Mouse (Mus musculus) midbrain, embryonic 11.5 days (tissue): ENCODE measurements at regions not wholly inside any gene's neighbourhood (a gene's known extent, or its start where the extent isn't known, plus 50 kb on each side); places are given as distances from the start of the nearest gene placed in this dataset.

Experiments used
- ATAC-seq: fragments of 200-750 bp; cut with Nextera tagmentation; 2 replicates; pipeline ENCODE4 v1.8.0; 2017; ENCODE audit warnings: moderate TSS enrichment, moderate library complexity; ENCODE audit not compliant: low FRiP score
- DNase-seq: peaks from one replicate; pipeline ENCODE4 v3.0.0; 2015; ENCODE audit warnings: low spot score; ENCODE audit errors: missing footprints
- H3K27ac ChIP-seq: fragments of 300-500 bp; sonication (generic); 2 replicates; pipeline ENCODE4 v1.5.1; 2014; ENCODE audit warnings: low read depth, low read length
- H3K27me3 ChIP-seq: fragments of 300-500 bp; sonication (generic); 2 replicates; pipeline ENCODE4 v1.6.1; 2014; ENCODE audit warnings: mild to moderate bottlenecking, low read length, moderate library complexity, mixed read lengths; ENCODE audit not compliant: control insufficient read depth, insufficient read depth
- H3K36me3 ChIP-seq: fragments of 300-500 bp; sonication (generic); 2 replicates; pipeline ENCODE4 v1.6.1; 2014; ENCODE audit warnings: mild to moderate bottlenecking, low read length, moderate library complexity, mixed read lengths; ENCODE audit not compliant: control insufficient read depth, insufficient read depth
- H3K4me1 ChIP-seq: fragments of 300-500 bp; sonication (generic); 2 replicates; pipeline ENCODE4 v1.6.1; 2014; ENCODE audit warnings: low read length; ENCODE audit not compliant: control insufficient read depth, insufficient read depth
- H3K4me2 ChIP-seq: fragments of 300-500 bp; sonication (generic); 2 replicates; pipeline ENCODE4 v1.6.1; 2014; ENCODE audit warnings: mild to moderate bottlenecking, moderate library complexity
- H3K4me3 ChIP-seq: fragments of 300-500 bp; sonication (generic); 2 replicates; pipeline ENCODE4 v1.5.1; 2014; ENCODE audit warnings: low read depth, low read length
- H3K9ac ChIP-seq: fragments of 300-500 bp; sonication (generic); 2 replicates; pipeline ENCODE4 v1.6.1; 2014; ENCODE audit warnings: low read length
- H3K9me3 ChIP-seq: fragments of 300-500 bp; sonication (generic); 2 replicates; pipeline ENCODE4 v1.6.1; 2016; ENCODE audit warnings: low read length; ENCODE audit not compliant: control insufficient read depth
- WGBS: fragments of 180-500 bp; shearing (Covaris S2); extraction: QIAGEN DNeasy Blood & Tissue Kit; methylation state at CpG from one replicate; pipeline ENCODE4 v1.1.7; 2014; 5-methylcytosine and 5-hydroxymethylcytosine counted together

GRCm38 (mm10) chr10:11875145-11876131 is 532.2 kb downstream of the Epm2a start:
- no peak for DNase-seq
- no peak for ATAC-seq
- Histone ChIP-seq H3K4me3 (no peak overlapping the region), H3K9ac (no peak overlapping the region), H3K27me3 (no peaks in the 10 kb centered on the region), H3K4me1 (no peaks in the 10 kb centered on the region; the same call in 1 of the 2 replicates), H3K4me2 (no peak overlapping the region), H3K27ac (no peak overlapping the region), H3K36me3 (no peaks in the 10 kb centered on the region), H3K9me3 (no peaks in the 10 kb centered on the region)
- WGBS, result 46% methylated on average over 5 of the region's 5 CpGs

- Histone ChIP-seq H3K27me3 (no peaks in the 10 kb centered on the region), H3K36me3 (no peaks in the 10 kb centered on the region), H3K9ac (no peak overlapping the region), H3K4me2 (no peak overlapping the region), H3K9me3 (no peaks in the 10 kb centered on the region), H3K4me1 (no peaks in the 10 kb centered on the region), H3K27ac (no peak overlapping the region), H3K4me3 (no peak overlapping the region)
- DNase-seq (no peak), ATAC-seq (no peak)
- WGBS, result 97% methylated on average over 4 of the region's 4 CpGs
These were observed 543.0 kb downstream of the Epm2a start for GRCm38 (mm10) chr10:11886237-11886636.

- no peak for DNase-seq
- no peaks in the 10 kb centered on the region for H3K9me3 ChIP-seq
- no peak overlapping the region for H3K4me2 ChIP-seq
- no peaks in the 10 kb centered on the region for H3K27me3 ChIP-seq
- H3K4me3 ChIP-seq, result no peak overlapping the region
- H3K36me3 ChIP-seq, result no peaks in the 10 kb centered on the region
- H3K27ac ChIP-seq, result no peak overlapping the region
- H3K9ac ChIP-seq, result no peak overlapping the region
- no peak for ATAC-seq
- 88% methylated on average over 2 of the region's 2 CpGs for WGBS
- H3K4me1 ChIP-seq, result no peaks in the 10 kb centered on the region
These were observed 545.7 kb downstream of the Epm2a start for GRCm38 (mm10) chr10:11888953-11889352.

GRCm38 (mm10) chr10:11922132-11922531 is 578.9 kb downstream of the Epm2a start:
- H3K9me3 ChIP-seq, result no peaks in the 10 kb centered on the region
- no peak overlapping the region for H3K9ac ChIP-seq
- no peak overlapping the region for H3K27ac ChIP-seq
- WGBS, result 84% methylated on average over 3 of the region's 3 CpGs
- H3K36me3 ChIP-seq, result no peaks in the 10 kb centered on the region
- no peaks in the 10 kb centered on the region for H3K4me1 ChIP-seq
- no peak overlapping the region for H3K4me3 ChIP-seq
- no peak for ATAC-seq
- DNase-seq, result no peak
- H3K27me3 ChIP-seq, result no peaks in the 10 kb centered on the region
- no peak overlapping the region for H3K4me2 ChIP-seq

GRCm38 (mm10) chr10:11938164-11938563 is 595.0 kb downstream of the Epm2a start:
- 89% methylated on average over 2 of the region's 2 CpGs for WGBS
- H3K27ac ChIP-seq, result no peak overlapping the region

GRCm38 (mm10) chr10:11942772-11943171 is 599.6 kb downstream of the Epm2a start:
- H3K36me3 ChIP-seq, result no peaks in the 10 kb centered on the region
- no peak overlapping the region for H3K27ac ChIP-seq
- DNase-seq (no peak), ATAC-seq (no peak)
- H3K4me3 ChIP-seq, result no peak overlapping the region
- WGBS, result 80% methylated on average over 2 of the region's 2 CpGs
- H3K9me3 ChIP-seq, result no peaks in the 10 kb centered on the region
- H3K4me1 ChIP-seq, result no peaks in the 10 kb centered on the region
- H3K27me3 ChIP-seq, result no peaks in the 10 kb centered on the region
- H3K9ac ChIP-seq, result no peak overlapping the region
- no peak overlapping the region for H3K4me2 ChIP-seq

More at GRCm38 (mm10) chr10:11938164-11938563, 595.0 kb downstream of the Epm2a start:
- Histone ChIP-seq H3K9ac (no peak overlapping the region), H3K4me3 (no peak overlapping the region), H3K4me2 (no peak overlapping the region), H3K4me1 (no peaks in the 10 kb centered on the region), H3K27me3 (no peaks in the 10 kb centered on the region), H3K36me3 (no peaks in the 10 kb centered on the region), H3K9me3 (no peaks in the 10 kb centered on the region)
- no peak for ATAC-seq
- DNase-seq, result no peak

- Histone ChIP-seq H3K9me3 (no peaks in the 10 kb centered on the region), H3K4me1 (no peaks in the 10 kb centered on the region), H3K36me3 (no peaks in the 10 kb centered on the region), H3K27ac (no peak overlapping the region), H3K27me3 (no peaks in the 10 kb centered on the region), H3K9ac (no peak overlapping the region), H3K4me3 (no peak overlapping the region), H3K4me2 (no peak overlapping the region)
- WGBS, result 21% methylated on average over 3 of the region's 3 CpGs
- peak; percentile 86 for DNase-seq
- peak; percentile 84 for ATAC-seq
These were observed 617.2 kb downstream of the Epm2a start for GRCm38 (mm10) chr10:11960327-11960922.

GRCm38 (mm10) chr10:12004966-12005365 is 661.8 kb downstream of the Epm2a start:
- H3K4me2 ChIP-seq, result no peak overlapping the region
- WGBS, result 49% methylated on average over 3 of the region's 3 CpGs
- H3K27ac ChIP-seq, result no peak overlapping the region
- no peaks in the 10 kb centered on the region for H3K4me1 ChIP-seq
- DNase-seq (no peak), ATAC-seq (peak; percentile 62)
- H3K9me3 ChIP-seq, result no peaks in the 10 kb centered on the region
- H3K4me3 ChIP-seq, result no peak overlapping the region
- no peak overlapping the region for H3K9ac ChIP-seq
- no peaks in the 10 kb centered on the region for H3K27me3 ChIP-seq
- no peaks in the 10 kb centered on the region for H3K36me3 ChIP-seq

- Histone ChIP-seq H3K9ac (no peak overlapping the region), H3K4me2 (no peak overlapping the region), H3K9me3 (no peaks in the 10 kb centered on the region), H3K4me3 (no peak overlapping the region), H3K27ac (no peak overlapping the region), H3K27me3 (no peaks in the 10 kb centered on the region), H3K4me1 (no peaks in the 10 kb centered on the region), H3K36me3 (no peaks in the 10 kb centered on the region)
- WGBS, result 59% methylated on average over 1 of the region's 1 CpGs
- no peak for ATAC-seq
- no peak for DNase-seq
These were observed 662.7 kb downstream of the Epm2a start for GRCm38 (mm10) chr10:12005889-12006288.
